Mouse (Mus musculus) lung, adult 2 months (tissue): ENCODE measurements around the gene Tex37.

Experiments
- CTCF ChIP-seq: fragments of 200-500 bp; IDR thresholded peaks from 2 replicates; pipeline ENCODE4 v1.5.1; 2011; ENCODE audit warnings: mild to moderate bottlenecking, low read length, control low read depth; ENCODE audit not compliant: insufficient read depth
- POLR2A ChIP-seq: fragments of 200-500 bp; IDR thresholded peaks from 2 replicates; pipeline ENCODE4 v1.6.1; 2011; ENCODE audit warnings: low read depth, mild to moderate bottlenecking, control low read depth, low read length, borderline replicate concordance; ENCODE audit errors: extremely low read depth

- TF ChIP-seq CTCF (no peak), POLR2A (no peak)
These were observed 43.7 kb downstream of the Tex37 start for GRCm38 (mm10) chr6:70875017-70875416.
